Mouse (Mus musculus) C2C12 (cell line): Measurements from ENCODE around the gene Il2ra. TPM values are rescaled to one million over a fixed set of nuclear protein-coding genes. Genes with fewer than 3 reads are reported as not detected.
"Not testable (repeated sequence)": the region's sequence is repeated elsewhere in the genome, so short reads cannot be mapped to it uniquely, and the experiment has no call there.

Experiments
- H3K27me3 ChIP-seq: one replicate; pipeline ENCODE4 v1.6.1; 2011; ENCODE audit not compliant: control insufficient read depth, insufficient read depth, insufficient read length
- H3K36me3 ChIP-seq: one replicate; pipeline ENCODE4 v1.6.1; 2011; ENCODE audit not compliant: control insufficient read depth, insufficient read depth
- H3K4me3 ChIP-seq: one replicate; pipeline ENCODE4 v1.5.1; 2011; ENCODE audit warnings: mild to moderate bottlenecking, control low read depth; ENCODE audit not compliant: poor library complexity, insufficient read depth, severe bottlenecking
- H3K79me2 ChIP-seq: one replicate; pipeline ENCODE4 v1.6.1; 2011; ENCODE audit not compliant: control insufficient read depth, insufficient read depth
- H3K79me3 ChIP-seq: one replicate; pipeline ENCODE4 v1.6.1; 2011; ENCODE audit warnings: low read depth, control low read depth
- H3ac ChIP-seq: one replicate; pipeline ENCODE3; 2011; ENCODE audit warnings: low read depth; ENCODE audit not compliant: control insufficient read depth, insufficient read length
- CEBPB ChIP-seq: IDR thresholded peaks from one replicate; pipeline ENCODE4 v1.6.1; 2011; ENCODE audit warnings: low read depth, mild to moderate bottlenecking, control low read depth, moderate library complexity
- CTCF ChIP-seq: IDR thresholded peaks from one replicate; pipeline ENCODE4 v1.5.1; 2011; ENCODE audit not compliant: control insufficient read depth, insufficient read depth, insufficient read length
- FOSL1 ChIP-seq: IDR thresholded peaks from one replicate; pipeline ENCODE4 v1.8.0; 2011; ENCODE audit warnings: mild to moderate bottlenecking, low read length; ENCODE audit not compliant: poor library complexity, insufficient read depth, severe bottlenecking
- MAX ChIP-seq: IDR thresholded peaks from one replicate; pipeline ENCODE4 v1.6.1; 2011; ENCODE audit warnings: mild to moderate bottlenecking, control low read depth
- MYOD1 ChIP-seq: IDR thresholded peaks from one replicate; pipeline ENCODE4 v1.6.1; 2011; ENCODE audit warnings: low read depth; ENCODE audit not compliant: control insufficient read depth, insufficient read length
- MYOG ChIP-seq: IDR thresholded peaks from one replicate; pipeline ENCODE4 v1.6.1; 2011; ENCODE audit not compliant: control insufficient read depth, insufficient read length; ENCODE audit errors: extremely low read depth
- USF1 ChIP-seq: IDR thresholded peaks from one replicate; pipeline ENCODE4 v1.6.1; 2011; ENCODE audit warnings: low read depth, mild to moderate bottlenecking, control low read depth, moderate library complexity
- polyA plus RNA-seq: library from polyadenylated mRNA; unstranded; fragments of >200 nt; fragmentation: generic; extraction: Trizol; gene quantifications from one replicate; pipeline ENCODE4 v1.2.1, GENCODE M21; 2012; ENCODE audit warnings: missing spikeins

Il2ra gene
- polyA plus RNA-seq, 1 experiment = not detected

DNA sequence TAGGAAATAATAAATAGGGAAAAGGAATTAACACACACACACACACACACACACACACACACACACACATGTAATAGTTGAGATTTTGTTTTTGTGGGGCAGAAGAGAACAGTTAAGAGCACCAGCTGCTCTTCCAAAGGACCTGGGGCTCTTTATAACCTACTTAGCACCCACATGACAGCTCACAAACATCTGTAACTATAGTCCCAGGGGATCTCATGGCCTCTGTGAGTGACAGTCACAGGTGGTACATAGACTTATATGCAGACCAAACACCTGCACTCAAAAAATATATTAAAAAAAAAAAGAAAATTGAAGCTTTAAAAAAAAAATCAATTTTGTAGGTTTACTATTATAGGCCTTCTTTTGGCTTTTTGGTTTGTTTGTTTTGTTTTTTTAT, 37.7 kb upstream of the Il2ra start:
- TF ChIP-seq CTCF (no peak), USF1 (no peak), MYOD1 (no peak), MAX (no peak), CEBPB (no peak), MYOG (no peak), FOSL1 (no peak)
- H3K4me3 ChIP-seq = no peak overlapping the region
- no peak overlapping the region for H3ac ChIP-seq
- H3K27me3 ChIP-seq = peaks cover 6% of the 10 kb centered on the region
- peaks cover 11% of the 10 kb centered on the region for H3K36me3 ChIP-seq
- peaks cover 29% of the 10 kb centered on the region for H3K79me3 ChIP-seq
- peaks cover 32% of the 10 kb centered on the region for H3K79me2 ChIP-seq

DNA sequence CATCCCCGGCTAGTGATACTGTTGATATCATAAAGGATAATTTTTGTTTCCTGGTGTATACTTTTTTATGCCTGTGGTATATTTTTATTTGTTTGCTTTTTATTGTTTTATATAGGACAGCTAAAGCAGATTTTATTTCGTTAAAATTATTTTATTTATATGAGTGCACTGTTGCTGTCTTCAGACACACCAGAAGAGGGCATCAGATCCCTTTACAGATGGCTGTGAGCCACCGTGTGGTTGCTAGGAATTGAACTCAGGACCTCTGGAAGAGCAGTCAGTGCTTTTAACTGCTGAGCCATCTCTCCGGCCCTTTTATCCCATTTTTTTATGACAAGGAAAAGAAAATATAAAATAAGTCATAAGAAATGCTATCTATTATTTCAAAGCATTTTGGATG, 35.9 kb upstream of the Il2ra start:
- not testable (repeated sequence) for H3K4me3 ChIP-seq, H3K36me3 ChIP-seq, H3K27me3 ChIP-seq, H3ac ChIP-seq
- peaks cover 11% of the 10 kb centered on the region for H3K79me3 ChIP-seq
- peaks cover 14% of the 10 kb centered on the region for H3K79me2 ChIP-seq

- not testable (repeated sequence) for H3K27me3 ChIP-seq, H3K79me3 ChIP-seq, H3K4me3 ChIP-seq, H3K79me2 ChIP-seq, H3K36me3 ChIP-seq, H3ac ChIP-seq
Observed at GRCm38 (mm10) chr2:11612939-11613338, 29.7 kb upstream of the Il2ra start.

DNA sequence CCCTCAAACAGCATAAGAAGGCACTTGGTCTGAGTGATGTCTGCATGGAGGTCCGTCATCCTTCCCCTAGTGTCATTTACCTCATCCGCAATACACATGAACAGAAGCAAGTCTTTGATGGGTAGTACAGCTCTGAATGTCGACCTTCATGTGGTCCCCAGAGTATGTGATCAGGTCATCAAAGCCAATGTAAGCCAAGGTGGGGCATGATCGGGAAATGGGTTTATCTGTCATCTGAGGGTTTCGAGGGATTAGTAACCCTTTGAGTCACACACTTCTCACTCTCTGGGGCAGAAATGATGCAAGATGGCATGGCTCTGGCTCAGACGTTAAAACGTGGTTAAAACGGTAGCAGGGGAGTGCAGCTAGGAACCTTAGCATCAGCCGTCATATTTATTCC, 25.8 kb upstream of the Il2ra start:
- Histone ChIP-seq H3K27me3 (no peaks in the 10 kb centered on the region), H3K36me3 (no peaks in the 10 kb centered on the region), H3ac (no peak overlapping the region), H3K4me3 (no peak overlapping the region), H3K79me3 (no peaks in the 10 kb centered on the region), H3K79me2 (no peaks in the 10 kb centered on the region)
- TF ChIP-seq CTCF = no peak
- TF ChIP-seq MYOG = no peak
- TF ChIP-seq USF1 = no peak
- no peak for TF ChIP-seq MYOD1
- TF ChIP-seq FOSL1 = no peak
- no peak for TF ChIP-seq MAX
- no peak for TF ChIP-seq CEBPB

GRCm38 (mm10) chr2:11619598-11619997, 23.0 kb upstream of the Il2ra start:
- Histone ChIP-seq H3K79me3 (no peaks in the 10 kb centered on the region), H3K27me3 (no peaks in the 10 kb centered on the region), H3K79me2 (no peaks in the 10 kb centered on the region), H3ac (no peak overlapping the region), H3K4me3 (no peak overlapping the region), H3K36me3 (no peaks in the 10 kb centered on the region)
- TF ChIP-seq MYOD1 = no peak
- no peak for TF ChIP-seq USF1
- TF ChIP-seq FOSL1 = no peak
- TF ChIP-seq MAX = no peak
- TF ChIP-seq MYOG = no peak
- no peak for TF ChIP-seq CEBPB

DNA sequence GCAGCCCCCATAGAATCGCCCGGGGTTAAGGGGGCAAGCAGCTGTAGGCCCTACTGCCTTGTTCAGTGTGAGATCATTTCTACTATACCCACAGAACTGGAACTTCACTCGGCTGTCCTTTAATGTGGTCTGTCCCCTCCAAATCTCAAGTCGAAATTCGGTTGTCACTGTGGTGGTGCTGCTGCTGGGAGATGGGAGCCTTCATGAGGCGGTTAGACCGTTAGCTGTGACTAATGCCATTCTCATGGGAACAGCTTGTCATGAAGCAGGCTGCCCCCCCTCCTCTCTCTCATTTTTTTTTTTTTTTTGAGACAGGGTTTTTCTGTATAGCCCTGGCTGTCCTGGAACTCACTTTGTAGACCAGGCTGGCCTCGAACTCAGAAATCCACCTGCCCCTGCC, 19.4 kb upstream of the Il2ra start:
- H3K36me3 ChIP-seq = no peaks in the 10 kb centered on the region
- H3ac ChIP-seq = no peak overlapping the region
- TF ChIP-seq USF1 = no peak
- TF ChIP-seq CEBPB = no peak
- no peak for TF ChIP-seq MAX
- no peak for TF ChIP-seq MYOG
- TF ChIP-seq FOSL1 = no peak
- no peak for TF ChIP-seq MYOD1
- no peak for TF ChIP-seq CTCF
- no peaks in the 10 kb centered on the region for H3K27me3 ChIP-seq
- no peaks in the 10 kb centered on the region for H3K79me3 ChIP-seq
- no peak overlapping the region for H3K4me3 ChIP-seq
- H3K79me2 ChIP-seq = no peaks in the 10 kb centered on the region

GRCm38 (mm10) chr2:11623726-11624125, 18.9 kb upstream of the Il2ra start:
- no peak overlapping the region for H3ac ChIP-seq
- H3K36me3 ChIP-seq = no peaks in the 10 kb centered on the region
- H3K27me3 ChIP-seq = no peaks in the 10 kb centered on the region
- H3K4me3 ChIP-seq = no peak overlapping the region
- H3K79me2 ChIP-seq = no peaks in the 10 kb centered on the region
- TF ChIP-seq CEBPB = no peak
- no peak for TF ChIP-seq USF1
- TF ChIP-seq MAX = no peak
- no peak for TF ChIP-seq CTCF
- no peak for TF ChIP-seq MYOG
- no peak for TF ChIP-seq FOSL1
- TF ChIP-seq MYOD1 = no peak
- no peaks in the 10 kb centered on the region for H3K79me3 ChIP-seq
